Mouse (Mus musculus): Measurements from ENCODE around the gene Gprin2.

DNA sequence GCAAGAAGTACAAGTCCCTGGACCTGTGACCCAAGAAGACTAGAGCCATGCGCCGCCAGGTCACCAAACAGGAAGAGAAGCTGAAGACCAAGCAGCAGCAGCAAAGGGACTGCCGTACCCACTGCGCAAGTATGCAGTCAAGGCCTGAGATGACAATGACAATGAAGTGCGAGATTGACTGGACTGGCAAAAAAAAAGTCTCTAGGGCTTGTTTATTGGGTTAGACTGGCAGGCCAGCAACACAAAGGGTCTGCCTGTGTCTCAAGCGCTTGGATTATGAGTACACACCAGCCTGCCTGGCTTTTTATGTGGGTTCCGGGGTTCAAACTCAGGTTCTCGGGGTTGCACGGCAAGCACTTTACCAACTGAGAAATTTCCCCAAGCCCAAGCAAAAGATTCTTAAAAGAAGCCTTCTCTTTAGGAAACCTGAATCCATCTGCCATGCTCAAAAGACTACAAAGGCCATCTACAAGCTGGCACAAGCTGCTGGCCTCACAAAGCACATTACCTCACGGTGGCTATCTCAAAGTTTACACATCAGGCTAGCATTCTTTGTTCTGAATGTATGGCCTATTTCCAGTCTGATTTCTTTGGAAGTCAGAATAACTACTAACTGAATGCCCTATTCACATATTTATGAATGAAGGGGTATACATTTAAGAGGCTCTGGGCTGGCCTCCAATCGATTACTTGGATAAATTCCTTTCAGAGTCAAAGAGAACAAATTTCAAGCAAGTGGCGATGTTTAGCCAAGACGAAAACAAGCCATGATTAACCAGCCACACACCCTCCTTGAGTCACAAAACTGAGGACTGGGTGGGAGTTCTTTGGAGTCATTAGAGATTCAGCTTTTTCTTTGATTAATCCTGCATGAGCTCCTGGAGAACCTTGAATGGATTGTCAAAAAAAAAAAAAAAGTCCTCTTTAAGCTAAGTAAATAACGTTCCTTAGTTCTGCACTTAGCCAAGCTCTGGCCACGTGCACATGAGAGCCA, 61.5 kb downstream of the Gprin2 start:
- TF ChIP-seq CTCF (IDR thresholded peaks at IDR 0.05; ENCODE audit: low read depth) (no peak), EP300 (IDR thresholded peaks at IDR 0.05; ENCODE audit: low read depth) (no peak)

Data from liver, postnatal 0 days (tissue).